Mouse (Mus musculus): ENCODE measurements around the gene Gm6367. TPM values are rescaled to one million over a fixed set of nuclear protein-coding genes. Genes with fewer than 3 reads are reported as not detected.

Gm6367 gene
- not detected for polyA plus RNA-seq (2015; fragmentation: Illumina TruSeq; extraction: RNeasy Lipid Tissue Mini Kit (QIAGEN cat#74804); ENCODE audit: insufficient read depth, low replicate concordance)

DNA sequence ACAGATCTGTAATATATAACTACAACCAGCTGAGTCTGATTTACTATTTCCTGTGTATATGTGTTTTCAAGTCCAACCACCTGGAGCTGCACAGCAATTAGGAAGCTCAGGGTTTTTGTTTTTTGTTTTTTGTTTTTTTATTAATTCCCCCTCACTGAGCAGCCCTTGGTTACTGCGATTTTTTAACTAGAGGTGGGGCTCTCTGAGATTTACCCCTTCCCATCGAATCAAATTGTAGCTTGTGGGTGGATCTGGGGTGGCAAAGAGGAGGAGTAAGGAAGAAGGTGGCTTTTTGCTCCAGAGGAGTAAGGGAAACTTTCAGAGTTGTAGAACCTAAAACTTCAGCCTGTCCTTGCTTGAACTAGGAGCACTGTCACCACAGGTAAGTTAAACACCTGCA lies at the start of gene Gm6367:
TSS of gene Gm6367 (plus strand) at position 301 of the 400 bp plus-strand sequence.

Other genes with a start within 250 kb of the Gm6367 start
- not detected for gene Gm3183, start 123.2 kb upstream of the Gm6367 start, polyA plus RNA-seq (2015; fragmentation: Illumina TruSeq; extraction: RNeasy Lipid Tissue Mini Kit (QIAGEN cat#74804); ENCODE audit: insufficient read depth, low replicate concordance)
- gene Gm7942, start 118.3 kb downstream of the Gm6367 start, polyA plus RNA-seq (2015; fragmentation: Illumina TruSeq; extraction: RNeasy Lipid Tissue Mini Kit (QIAGEN cat#74804); ENCODE audit: insufficient read depth, low replicate concordance): not detected
- not detected for gene Gm16513, start 194.0 kb downstream of the Gm6367 start, polyA plus RNA-seq (2015; fragmentation: Illumina TruSeq; extraction: RNeasy Lipid Tissue Mini Kit (QIAGEN cat#74804); ENCODE audit: insufficient read depth, low replicate concordance)

All from spleen, adult 10 weeks (tissue).